Mouse (Mus musculus) stomach, postnatal 0 days (tissue): ENCODE data around the gene Bcam. TPM values are rescaled to one million over a fixed set of nuclear protein-coding genes. Genes with fewer than 3 reads are reported as not detected.

Experiments used
- ATAC-seq: fragments of 200-750 bp; cut with Nextera tagmentation; 2 replicates; pipeline ENCODE4 v1.8.0; 2017; ENCODE audit not compliant: low FRiP score, low TSS enrichment
- DNase-seq: peaks from one replicate; pipeline ENCODE4 v3.0.0-alpha.2; 2016; ENCODE audit warnings: low spot score
- H3K27ac ChIP-seq: fragments of 300-500 bp; sonication (generic); replicated peaks from 2 replicates; pipeline ENCODE4 v1.5.1; 2014; ENCODE audit warnings: mild to moderate bottlenecking, control low read depth
- H3K27me3 ChIP-seq: fragments of 300-500 bp; sonication (generic); 2 replicates; pipeline ENCODE4 v1.6.1; 2014; ENCODE audit warnings: low read length; ENCODE audit not compliant: control insufficient read depth, insufficient read depth
- H3K36me3 ChIP-seq: fragments of 300-500 bp; sonication (generic); 2 replicates; pipeline ENCODE4 v1.6.1; 2014; ENCODE audit warnings: low read length, mixed read lengths; ENCODE audit not compliant: control insufficient read depth, insufficient read depth
- H3K4me1 ChIP-seq: fragments of 300-500 bp; sonication (generic); replicated peaks from 2 replicates; pipeline ENCODE4 v1.6.1; 2014; ENCODE audit warnings: antibody characterized with exemption; ENCODE audit not compliant: control insufficient read depth, insufficient read depth
- H3K4me2 ChIP-seq: fragments of 300-500 bp; sonication (generic); replicated peaks from 2 replicates; pipeline ENCODE4 v1.6.1; 2014; ENCODE audit warnings: low read depth, mild to moderate bottlenecking, control low read depth, moderate library complexity
- H3K4me3 ChIP-seq: fragments of 300-500 bp; sonication (generic); 2 replicates; pipeline ENCODE4 v1.5.1; 2014; ENCODE audit warnings: low read depth, low read length, control low read depth
- H3K9ac ChIP-seq: fragments of 300-500 bp; sonication (generic); 2 replicates; pipeline ENCODE4 v1.6.1; 2014; ENCODE audit warnings: mild to moderate bottlenecking, low read length, control low read depth, mixed read lengths
- H3K9me3 ChIP-seq: fragments of 300-500 bp; sonication (generic); 2 replicates; pipeline ENCODE4 v1.6.1; 2016; ENCODE audit warnings: low read length; ENCODE audit not compliant: control insufficient read depth
- CTCF ChIP-seq: IDR thresholded peaks from 2 replicates; pipeline ENCODE4 v1.5.1; 2016; ENCODE audit warnings: antibody characterized with exemption, low read depth, mild to moderate bottlenecking, moderate library complexity
- EP300 ChIP-seq: optimal IDR thresholded peaks from 2 replicates; pipeline ENCODE3; 2016; ENCODE audit warnings: antibody characterized with exemption
- WGBS: fragments of 180-500 bp; shearing (Covaris S2); extraction: QIAGEN DNeasy Blood & Tissue Kit; methylation state at CpG from one replicate; pipeline ENCODE4 v1.1.7; 2014; 5-methylcytosine and 5-hydroxymethylcytosine counted together
- polyA plus RNA-seq: library from polyadenylated mRNA; unstranded; fragments of >200 nt; fragmentation: Nextera tagmentation; extraction: Ambion mirVana; gene quantifications from 2 replicates; pipeline ENCODE4 v1.2.1, GENCODE M21; 2015

Gene Bcam
- polyA plus RNA-seq, 1 experiment from 2014 or later = 87.5 TPM

DNA sequence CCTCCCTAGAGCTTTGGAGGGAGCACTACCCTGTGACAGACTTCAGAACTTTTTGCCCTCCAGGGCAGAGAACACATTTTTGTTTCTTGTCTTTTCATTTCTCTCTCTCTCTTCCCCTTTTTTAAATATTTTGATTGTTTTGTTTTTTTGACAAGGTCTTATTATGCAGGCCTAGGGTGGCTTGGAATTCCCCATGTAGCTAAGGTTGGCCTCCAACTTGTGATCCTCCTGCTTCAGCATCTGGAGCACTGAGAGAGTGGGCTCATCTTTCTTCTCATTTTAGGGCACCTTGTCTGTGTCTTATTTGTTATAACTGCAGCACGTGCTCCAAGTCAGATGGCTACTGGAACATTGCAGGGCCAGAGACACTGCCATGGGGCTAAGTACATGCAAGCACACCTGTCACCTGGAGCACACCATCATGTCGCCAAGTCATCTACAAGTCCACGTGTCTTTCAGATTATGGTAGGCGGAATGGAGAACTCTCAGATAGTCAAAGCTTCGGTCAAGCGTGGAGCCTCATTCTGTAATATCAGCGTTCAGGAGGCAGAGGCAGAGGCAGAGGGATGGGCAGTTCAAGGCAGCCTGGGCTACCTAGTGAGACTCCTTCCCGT is 35.6 kb upstream of the Bcam start:
- TF ChIP-seq CTCF = no peak
- TF ChIP-seq EP300 = no peak
- WGBS = 80% methylated on average over 8 of the region's 8 CpGs
- DNase-seq (no peak), ATAC-seq (no peak)
- H3K4me3 ChIP-seq = no peak overlapping the region
- H3K36me3 ChIP-seq = 0 out of 2 replicates have a peak, but pooled peaks cover 4% of the 10 kb centered on the region
- no peaks in the 10 kb centered on the region for H3K27me3 ChIP-seq
- no peak overlapping the region for H3K4me2 ChIP-seq
- H3K4me1 ChIP-seq = no peaks in the 10 kb centered on the region
- no peaks in the 10 kb centered on the region for H3K9me3 ChIP-seq
- H3K9ac ChIP-seq = no peak overlapping the region
- no peak overlapping the region for H3K27ac ChIP-seq

DNA sequence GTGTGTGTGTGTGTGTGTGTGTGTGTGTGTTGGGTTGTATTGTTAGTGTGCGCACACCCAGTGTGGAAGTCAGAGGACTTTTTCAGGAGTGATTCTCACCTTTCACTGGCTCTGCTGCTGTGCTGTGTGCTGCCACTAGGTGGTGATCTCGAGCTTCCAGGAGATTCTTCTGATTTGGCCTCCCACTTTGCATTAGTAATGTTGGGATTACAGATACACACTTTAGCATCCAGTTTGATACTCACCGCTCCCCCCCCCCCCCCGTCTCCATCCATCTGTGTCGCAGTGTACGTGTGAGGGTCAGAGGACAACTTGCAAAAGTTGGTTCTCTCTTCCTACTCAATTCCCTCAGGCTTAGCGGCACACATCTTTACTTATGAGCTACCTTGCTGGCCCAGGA is 32.2 kb upstream of the Bcam start:
- H3K9ac ChIP-seq = no peak overlapping the region
- H3K27ac ChIP-seq = no peak overlapping the region
- H3K4me2 ChIP-seq = no peak overlapping the region
- H3K4me3 ChIP-seq = no peak overlapping the region
- no peaks in the 10 kb centered on the region for H3K27me3 ChIP-seq
- DNase-seq (peak; percentile 82), ATAC-seq (peak; percentile 21; the same call in 1 of the 2 replicates)
- no peaks in the 10 kb centered on the region for H3K36me3 ChIP-seq
- 22% methylated on average over 5 of the region's 7 CpGs for WGBS
- H3K4me1 ChIP-seq = no peaks in the 10 kb centered on the region
- TF ChIP-seq CTCF (peak; percentile 94), EP300 (no peak)
- H3K9me3 ChIP-seq = no peaks in the 10 kb centered on the region

DNA sequence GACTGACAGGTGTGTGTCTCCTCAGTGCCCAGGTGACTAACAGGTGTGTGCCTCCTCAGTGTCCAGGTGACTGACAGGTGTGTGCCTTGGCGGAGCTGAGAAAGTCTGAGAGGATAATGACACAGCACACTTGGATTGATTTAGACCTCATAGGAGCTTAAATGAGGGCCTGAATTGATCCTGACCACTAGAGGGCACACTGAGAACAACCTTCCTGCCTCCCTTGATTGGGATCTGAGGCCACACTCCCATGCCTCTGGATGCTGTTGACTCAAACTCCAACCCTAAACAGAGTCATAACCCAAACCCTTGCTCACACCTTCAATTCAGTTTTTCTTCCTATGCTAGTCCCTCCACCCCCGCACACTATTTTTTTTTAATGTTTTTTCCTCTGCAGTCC is 29.9 kb upstream of the Bcam start:
- no peak overlapping the region for H3K4me2 ChIP-seq
- DNase-seq (peak; percentile 58), ATAC-seq (no peak)
- H3K9ac ChIP-seq = no peak overlapping the region
- H3K4me1 ChIP-seq = no peaks in the 10 kb centered on the region
- H3K4me3 ChIP-seq = no peak overlapping the region
- no peaks in the 10 kb centered on the region for H3K27me3 ChIP-seq
- 25% methylated on average over 2 of the region's 2 CpGs for WGBS
- H3K9me3 ChIP-seq = no peaks in the 10 kb centered on the region
- no peaks in the 10 kb centered on the region for H3K36me3 ChIP-seq
- TF ChIP-seq EP300 = no peak
- TF ChIP-seq CTCF = peak; percentile 88
- no peak overlapping the region for H3K27ac ChIP-seq

DNA sequence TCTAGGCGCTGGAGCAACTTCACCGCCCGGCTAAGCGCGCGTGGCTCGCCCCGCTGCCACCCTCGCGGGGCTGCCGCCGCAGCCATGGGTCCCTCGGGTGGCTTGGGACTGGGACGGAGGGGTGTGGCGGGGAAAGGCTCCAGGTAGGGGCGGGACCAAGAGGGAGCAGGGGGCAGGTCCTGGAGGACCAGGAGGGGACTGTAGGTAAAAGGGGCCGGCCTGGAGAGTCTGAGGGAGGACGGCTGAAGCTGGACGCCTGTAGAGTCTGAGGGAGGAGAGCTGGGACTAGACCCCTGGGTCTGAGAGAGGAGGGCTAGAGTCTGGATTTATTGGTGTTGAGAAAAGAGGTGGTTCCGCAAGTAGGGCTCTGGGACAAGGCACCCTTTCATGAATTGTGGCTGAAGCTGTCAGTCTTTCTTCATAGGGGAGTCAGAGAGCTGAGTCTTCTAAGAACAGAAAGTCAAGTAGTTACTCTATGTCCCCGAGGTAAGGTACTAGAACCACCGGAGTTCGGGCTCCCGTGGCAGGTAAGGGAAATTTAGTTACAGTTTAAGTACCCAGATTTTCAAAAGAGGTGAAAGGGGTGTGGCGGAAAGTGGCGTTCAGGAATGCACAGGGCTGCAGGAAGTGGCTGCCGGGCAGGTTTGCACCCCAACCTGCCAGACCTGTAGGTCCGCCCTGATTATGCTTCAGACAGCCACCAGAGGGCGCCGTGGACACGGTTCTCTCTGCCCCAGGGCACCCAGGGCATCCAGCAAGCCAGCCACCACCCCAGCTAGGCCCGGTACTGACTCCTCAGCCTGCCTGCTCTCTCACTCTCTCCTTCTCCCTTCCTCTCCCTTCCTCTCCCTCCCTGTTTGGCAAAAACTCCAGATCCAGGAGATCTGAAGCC is 26.1 kb upstream of the Bcam start, which contains the start of gene Cblc:
TSS of gene Cblc (minus strand) at position 113 of the 892 bp plus-strand sequence.
- Histone ChIP-seq H3K27me3 (no peaks in the 10 kb centered on the region), H3K9ac (peak within 1 kb of the TSS; percentile 79), H3K4me3 (peak within 1 kb of the TSS; percentile 50), H3K4me1 (no peaks in the 10 kb centered on the region), H3K27ac (peak within 1 kb of the TSS; percentile 94), H3K4me2 (peak within 1 kb of the TSS; percentile 62), H3K36me3 (no peaks in the 10 kb centered on the region), H3K9me3 (no peaks in the 10 kb centered on the region)
- ATAC-seq (peak; percentile 93), DNase-seq (peak; percentile 96)
- TF ChIP-seq CTCF = peak; percentile 88
- TF ChIP-seq EP300 = peak; percentile 14
- WGBS = 3% methylated on average over 32 of the region's 32 CpGs

DNA sequence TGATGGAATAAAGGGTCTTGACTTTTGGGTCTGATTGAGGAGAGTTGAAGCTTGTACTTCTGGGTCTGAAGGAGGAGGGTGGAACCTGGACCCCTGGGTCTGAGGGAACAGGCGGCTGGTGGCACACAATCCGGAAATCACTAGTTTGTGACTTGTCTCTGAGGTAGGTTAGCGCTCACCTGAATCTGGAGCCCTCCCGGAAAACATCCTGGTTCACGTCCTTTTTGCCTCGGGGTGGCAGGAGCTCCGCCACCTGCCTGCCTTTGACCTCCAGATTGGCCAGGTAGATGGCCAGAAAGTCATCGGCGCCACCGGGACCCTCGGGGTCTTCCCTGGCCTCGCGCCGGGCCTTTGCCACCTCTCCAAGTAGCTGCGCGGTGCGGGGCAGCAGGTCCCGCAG is 25.4 kb upstream of the Bcam start:
- DNase-seq (no peak), ATAC-seq (0 out of 2 replicates have a peak, but pooled peaks have one; percentile 1)
- Histone ChIP-seq H3K4me1 (no peaks in the 10 kb centered on the region), H3K36me3 (no peaks in the 10 kb centered on the region), H3K9ac (peak overlapping the region; percentile 79), H3K27ac (peak overlapping the region; percentile 94), H3K4me2 (peak overlapping the region; percentile 62), H3K9me3 (no peaks in the 10 kb centered on the region), H3K27me3 (no peaks in the 10 kb centered on the region), H3K4me3 (peak overlapping the region; percentile 50)
- no peak for TF ChIP-seq CTCF
- TF ChIP-seq EP300 = no peak
- 15% methylated on average over 18 of the region's 18 CpGs for WGBS
